Mouse (Mus musculus): ENCODE data around the gene Tmem135. TPM values are rescaled to one million over a fixed set of nuclear protein-coding genes. Genes with fewer than 3 reads are reported as not detected.

Tmem135 gene
- total and polyA plus RNA-seq, 3 experiments = 7.4 to 33.9 TPM; not detected in 1

- no peak for TF ChIP-seq POLR2AphosphoS5 (IDR thresholded peaks at IDR 0.05; ENCODE audit: borderline replicate concordance, low read depth, low read length)
- TF ChIP-seq RAD21 (IDR thresholded peaks at IDR 0.05; ENCODE audit: low read depth, low read length) = no peak
- TF ChIP-seq CTCF (IDR thresholded peaks at IDR 0.05 in 2 of 3, conservative IDR thresholded peaks at IDR 0.05 in 1 of 3; ENCODE audit: control insufficient read depth in 1 of 3, insufficient read depth in 1 of 3, low read depth in 2 of 3, low read length in 3 of 3, poor library complexity in 1 of 3, severe bottlenecking in 1 of 3) = no peak
- no peak for TF ChIP-seq KAT2A (conservative IDR thresholded peaks at IDR 0.05; ENCODE audit: low read depth, low read length)
- no peak for TF ChIP-seq MXI1 (IDR thresholded peaks at IDR 0.05; ENCODE audit: low read depth, low read length)
- TF ChIP-seq ZKSCAN1 (IDR thresholded peaks at IDR 0.05; ENCODE audit: low read depth, low read length) = no peak
- TF ChIP-seq USF2 (IDR thresholded peaks at IDR 0.05; ENCODE audit: borderline replicate concordance in 1 of 2, insufficient read depth in 1 of 2, low read depth in 1 of 2, low read length in 2 of 2) = no peak
- TF ChIP-seq NELFE (IDR thresholded peaks at IDR 0.05; ENCODE audit: low read depth, low read length) = no peak
- TF ChIP-seq CHD2 (IDR thresholded peaks at IDR 0.05; ENCODE audit: low read length) = no peak
- no peak for TF ChIP-seq SMC3 (IDR thresholded peaks at IDR 0.05; ENCODE audit: low read depth, low read length)
- TF ChIP-seq MAZ (IDR thresholded peaks at IDR 0.05; ENCODE audit: low read depth, low read length) = no peak
- H3K4me1 ChIP-seq (ENCODE audit: control insufficient read depth in 1 of 2, insufficient read depth in 2 of 2, low read length in 2 of 2) = peaks cover 8 to 26% of the 10 kb centered on the region in 2 experiments
These were observed 3.3 kb upstream of the Tmem135 start for GRCm38 (mm10) chr7:89407006-89407940.

GRCm38 (mm10) chr7:89406011-89406410, 2.0 kb upstream of the Tmem135 start:
- DNase-seq (ENCODE audit: low read depth, low spot score) = no peak

More at GRCm38 (mm10) chr7:89407006-89407940, 3.3 kb upstream of the Tmem135 start:
- H3K9me3 ChIP-seq (replicated peaks; ENCODE audit: insufficient read depth, low read length) = no peaks in the 10 kb centered on the region
- H3K4me3 ChIP-seq (ENCODE audit: control insufficient read depth in 1 of 2, insufficient read depth in 1 of 2, low read depth in 2 of 2, low read length in 2 of 2) = no peak overlapping the region
- no peak overlapping the region for H3K9ac ChIP-seq (ENCODE audit: control insufficient read depth, low read depth, low read length, poor library complexity, severe bottlenecking)
- H3K36me3 ChIP-seq (ENCODE audit: control insufficient read depth in 1 of 2, insufficient read depth in 2 of 2, low read length in 2 of 2) = peaks cover 0 to 16% of the 10 kb centered on the region in 2 experiments; a peak in 2 of 4 replicates
- no peaks in the 10 kb centered on the region; the same call in 1 of the 2 replicates for H3K79me2 ChIP-seq (ENCODE audit: control insufficient read depth, insufficient read depth, low read length, poor library complexity)
- DNase-seq (ENCODE audit: low read depth, low spot score) = no peak
- H3K27ac ChIP-seq (ENCODE audit: control insufficient read depth, low read depth, low read length) = no peak overlapping the region
- H3K27me3 ChIP-seq (ENCODE audit: control insufficient read depth in 1 of 2, insufficient read depth in 2 of 2, low read length in 2 of 2) = peaks cover 0 to 2% of the 10 kb centered on the region in 2 experiments; a peak in 3 of 4 replicates

More at GRCm38 (mm10) chr7:89406011-89406410, 2.0 kb upstream of the Tmem135 start:
- Histone ChIP-seq H3K27me3 (ENCODE audit: control insufficient read depth in 1 of 2, insufficient read depth in 2 of 2, low read length in 2 of 2) (peaks cover 1 to 6% of the 10 kb centered on the region in 2 experiments; a peak in 3 of 4 replicates), H3K9ac (ENCODE audit: control insufficient read depth, low read depth, low read length, poor library complexity, severe bottlenecking) (no peak overlapping the region), H3K4me3 (ENCODE audit: control insufficient read depth in 1 of 2, insufficient read depth in 1 of 2, low read depth in 2 of 2, low read length in 2 of 2) (no peak overlapping the region), H3K9me3 (replicated peaks; ENCODE audit: insufficient read depth, low read length) (no peaks in the 10 kb centered on the region), H3K36me3 (ENCODE audit: control insufficient read depth in 1 of 2, insufficient read depth in 2 of 2, low read length in 2 of 2) (peaks cover 0 to 4% of the 10 kb centered on the region in 2 experiments; a peak in 2 of 4 replicates), H3K27ac (ENCODE audit: control insufficient read depth, low read depth, low read length) (no peak overlapping the region), H3K4me1 (ENCODE audit: control insufficient read depth in 1 of 2, insufficient read depth in 2 of 2, low read length in 2 of 2) (peaks cover 0 to 13% of the 10 kb centered on the region in 2 experiments; a peak in 3 of 4 replicates), H3K79me2 (ENCODE audit: control insufficient read depth, insufficient read depth, low read length, poor library complexity) (no peaks in the 10 kb centered on the region; the same call in 1 of the 2 replicates)
- TF ChIP-seq MEF2A (IDR thresholded peaks at IDR 0.05; ENCODE audit: extremely low read depth, insufficient replicate concordance, low read depth, low read length, poor library complexity, severe bottlenecking) (no peak), USF2 (IDR thresholded peaks at IDR 0.05; ENCODE audit: borderline replicate concordance in 1 of 2, insufficient read depth in 1 of 2, low read depth in 1 of 2, low read length in 2 of 2) (no peak), USF1 (IDR thresholded peaks at IDR 0.05; ENCODE audit: low read depth, low read length) (no peak), SMC3 (IDR thresholded peaks at IDR 0.05; ENCODE audit: low read depth, low read length) (no peak), BHLHE40 (IDR thresholded peaks at IDR 0.05; ENCODE audit: borderline replicate concordance, low read depth, low read length) (no peak), MAFK (IDR thresholded peaks at IDR 0.05; ENCODE audit: borderline replicate concordance, low read depth, low read length) (no peak), ETS1 (IDR thresholded peaks at IDR 0.05; ENCODE audit: low read depth, low read length) (no peak), RAD21 (IDR thresholded peaks at IDR 0.05; ENCODE audit: low read depth, low read length) (no peak), POLR2AphosphoS5 (IDR thresholded peaks at IDR 0.05; ENCODE audit: borderline replicate concordance, low read depth, low read length) (no peak), SIN3A (IDR thresholded peaks at IDR 0.05; ENCODE audit: low read length) (no peak), GATA1 (IDR thresholded peaks at IDR 0.05; ENCODE audit: low read depth, low read length) (no peak), MYC (IDR thresholded peaks at IDR 0.05; ENCODE audit: low read depth, low read length) (no peak), NRF1 (IDR thresholded peaks at IDR 0.05; ENCODE audit: insufficient read depth, low read depth, low read length, poor library complexity, severe bottlenecking) (no peak), ZMIZ1 (IDR thresholded peaks at IDR 0.05; ENCODE audit: low read depth, low read length) (no peak), NELFE (IDR thresholded peaks at IDR 0.05; ENCODE audit: low read depth, low read length) (no peak), CTCF (IDR thresholded peaks at IDR 0.05 in 2 of 3, conservative IDR thresholded peaks at IDR 0.05 in 1 of 3; ENCODE audit: control insufficient read depth in 1 of 3, insufficient read depth in 1 of 3, low read depth in 2 of 3, low read length in 3 of 3, poor library complexity in 1 of 3, severe bottlenecking in 1 of 3) (no peak), CHD1 (IDR thresholded peaks at IDR 0.05; ENCODE audit: low read depth, low read length) (no peak), MAX (IDR thresholded peaks at IDR 0.05; ENCODE audit: low read length) (no peak), UBTF (IDR thresholded peaks at IDR 0.05; ENCODE audit: borderline replicate concordance, insufficient read depth, low read depth, low read length) (no peak)
